Mouse (Mus musculus) common myeloid progenitor, adult 5-6 weeks (primary cell): ENCODE data around the gene Sbf1. TPM values are rescaled to one million over a fixed set of nuclear protein-coding genes. Genes with fewer than 3 reads are reported as not detected.
A peak's percentile ranks its signal among the peaks of the same experiment; 100 is the strongest.

Source experiments
- ATAC-seq: replicated peaks from 2 replicates; pipeline ENCODE4 v1.8.0; 2016; ENCODE audit warnings: low read depth, mild to moderate bottlenecking, moderate TSS enrichment, inconsistent platforms; ENCODE audit not compliant: poor library complexity, severe bottlenecking
- total RNA-seq: library from RNA; stranded (forward); fragments of 200-1000, 187-1606 nt; gene quantifications from 2 replicates; pipeline ENCODE4 v1.2.3, GENCODE M21; 2017

Gene Sbf1
- total RNA-seq: 43.3 and 53.7 TPM in 2 replicates

- ATAC-seq: peak; percentile 96
Measured at GRCm38 (mm10) chr15:89315190-89315731, at the start of gene Sbf1. TSS of gene Sbf1 (minus strand) at chr15:89315311.

DNA sequence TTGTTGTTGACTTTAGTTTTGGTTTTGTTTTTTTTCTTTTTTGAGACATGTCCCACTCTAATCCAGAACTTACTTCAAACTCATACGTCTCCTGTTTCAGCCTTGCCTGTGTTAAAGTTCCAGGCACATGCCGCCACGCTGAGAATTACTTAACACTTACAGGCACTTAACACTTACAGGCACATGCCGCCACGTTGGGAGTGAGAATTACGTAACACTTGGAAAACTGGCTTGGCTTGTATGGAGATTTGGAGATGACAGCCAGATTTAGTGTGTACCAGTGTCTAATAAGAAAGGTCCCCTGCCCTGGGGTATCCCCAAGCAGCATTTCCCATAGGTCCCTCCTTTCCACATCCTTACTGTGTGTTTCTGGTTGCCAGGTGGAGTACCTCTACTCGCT lies 47.9 kb upstream of the Sbf1 start:
- no peak for ATAC-seq

GRCm38 (mm10) chr15:89358784-89359183 lies 43.7 kb upstream of the Sbf1 start:
- ATAC-seq: no peak

DNA sequence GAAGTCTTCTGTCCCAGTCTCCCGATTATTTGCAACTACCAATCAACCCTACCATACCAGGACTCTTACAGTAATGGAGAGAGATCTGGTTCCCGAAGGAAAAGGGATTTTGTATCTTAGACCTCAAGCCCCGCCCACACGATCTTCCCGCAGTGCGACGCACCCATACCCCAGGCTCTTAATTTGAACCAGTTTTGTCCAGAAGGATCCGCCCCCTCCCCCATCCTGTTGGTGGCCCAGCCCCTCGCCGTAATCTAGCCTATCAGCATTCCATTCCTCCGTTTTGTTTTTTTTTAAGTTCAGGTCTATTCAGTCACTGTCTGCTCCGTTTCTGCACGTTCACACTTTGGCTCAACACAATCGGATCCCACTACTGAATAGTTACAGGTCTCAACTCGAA lies 41.3 kb upstream of the Sbf1 start:
- peak; percentile 72 for ATAC-seq

- peak; percentile 85 for ATAC-seq
Measured at GRCm38 (mm10) chr15:89355241-89356187, 40.4 kb upstream of the Sbf1 start, which contains the start of the genes Lmf2 and Ncaph2. TSS of gene Lmf2 (minus strand) at chr15:89355659. TSS of gene Ncaph2 (plus strand) at chr15:89355719.

- ATAC-seq: no peak
Measured at GRCm38 (mm10) chr15:89354455-89354854, 39.3 kb upstream of the Sbf1 start.

- ATAC-seq: no peak
Measured at GRCm38 (mm10) chr15:89353837-89354236, 38.7 kb upstream of the Sbf1 start.

GRCm38 (mm10) chr15:89352795-89353194 lies 37.7 kb upstream of the Sbf1 start:
- no peak for ATAC-seq

DNA sequence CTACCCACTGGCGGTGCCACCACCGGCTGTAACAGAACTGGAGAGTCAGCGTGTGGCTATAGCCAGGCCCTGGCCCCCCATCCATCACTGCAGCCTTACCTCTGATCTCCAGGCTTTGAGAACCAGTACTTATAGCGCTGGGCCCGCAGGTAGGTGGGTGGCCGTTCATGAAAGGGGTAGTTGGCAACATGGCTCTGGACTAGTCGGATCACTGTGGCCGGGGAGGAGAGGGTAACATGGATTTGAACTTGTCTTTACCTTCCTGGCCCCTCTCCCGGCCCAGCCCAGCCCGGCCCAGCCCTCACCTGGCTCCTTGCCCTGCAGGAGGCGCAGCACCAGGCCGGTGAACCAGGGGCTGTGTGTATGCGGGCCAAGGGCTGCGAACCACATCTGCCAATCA lies 36.9 kb upstream of the Sbf1 start:
- no peak for ATAC-seq

DNA sequence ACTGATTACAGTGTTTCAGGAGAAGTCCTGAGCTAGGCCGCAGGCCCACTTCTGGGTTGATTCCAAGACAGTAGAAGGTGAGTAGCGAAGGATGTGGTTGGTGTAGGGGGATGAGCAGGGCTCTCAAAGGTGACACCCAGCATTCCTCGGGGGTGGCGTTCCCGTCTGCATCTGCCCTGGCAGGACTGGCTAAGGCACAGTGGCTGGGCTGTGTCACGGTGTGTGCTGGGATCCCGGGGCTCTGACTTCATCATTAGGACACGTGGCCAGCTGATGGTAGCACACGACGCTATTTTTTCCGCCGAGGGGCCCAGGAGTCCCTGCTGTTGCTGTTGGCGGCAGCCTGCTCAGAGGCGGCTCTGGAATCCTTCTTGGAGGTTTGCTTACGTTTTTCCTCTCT lies 36.2 kb upstream of the Sbf1 start:
- ATAC-seq: no peak

GRCm38 (mm10) chr15:89350447-89350846 lies 35.3 kb upstream of the Sbf1 start:
- ATAC-seq: no peak

DNA sequence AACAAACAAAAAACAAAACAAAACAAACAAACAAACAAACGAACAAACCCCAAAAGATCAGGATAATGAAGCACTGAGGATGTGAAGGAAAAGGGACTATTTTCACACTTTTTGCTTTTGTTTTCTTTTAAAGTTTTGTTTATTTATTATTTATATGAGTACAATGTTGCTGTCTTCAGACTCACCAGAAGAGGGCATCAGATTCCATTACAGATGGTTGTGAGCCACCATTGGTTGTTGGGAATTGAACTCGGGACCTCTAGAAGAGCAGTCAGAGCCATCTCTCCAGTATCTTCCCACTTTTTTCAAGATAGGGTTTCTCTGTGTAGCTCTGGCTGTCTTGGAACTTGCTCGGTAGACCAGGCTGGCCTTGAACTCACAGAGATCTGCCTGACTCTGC lies 28.2 kb upstream of the Sbf1 start:
- ATAC-seq: no peak

DNA sequence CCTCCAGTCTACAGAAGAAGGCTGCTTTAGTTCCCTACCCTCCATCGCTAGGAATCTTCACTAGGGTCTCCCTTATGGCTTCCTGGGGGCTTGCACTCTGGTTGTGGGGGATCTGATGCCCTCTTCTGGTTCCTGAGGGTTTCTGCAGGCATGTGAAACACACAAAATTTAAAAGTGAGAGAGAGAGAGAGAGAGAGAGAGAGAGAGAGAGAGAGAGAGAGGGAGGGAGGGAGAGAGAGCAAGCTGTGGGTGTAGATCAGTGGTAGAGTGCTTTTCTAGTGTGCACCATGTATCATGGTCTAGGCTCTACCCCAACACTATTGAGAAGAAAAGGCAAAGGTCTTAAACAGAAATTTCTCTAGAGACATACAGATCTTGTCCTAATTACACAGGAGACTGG lies 26.6 kb upstream of the Sbf1 start:
- no peak for ATAC-seq

DNA sequence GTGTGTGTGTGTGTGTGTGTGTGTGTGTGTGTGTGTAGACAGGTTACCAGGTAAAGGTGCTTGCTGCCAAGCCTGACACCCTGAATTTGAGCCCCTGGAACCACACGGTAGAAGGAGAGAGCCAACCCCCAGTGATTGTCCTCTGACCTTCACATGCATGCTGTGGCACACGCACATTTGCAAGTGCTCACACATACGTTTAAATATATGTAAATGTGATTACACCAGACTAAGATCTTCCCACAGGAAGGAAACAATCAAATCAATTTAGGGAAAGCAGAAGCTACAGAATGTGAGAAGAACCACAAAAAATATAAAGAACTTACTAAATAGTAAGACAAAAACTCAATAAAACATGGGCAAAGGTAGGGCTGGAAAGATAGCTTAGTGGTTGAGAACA lies 25.0 kb upstream of the Sbf1 start:
- ATAC-seq: peak; percentile 67

- ATAC-seq: peak; percentile 80
Measured at GRCm38 (mm10) chr15:89339696-89340095, 24.6 kb upstream of the Sbf1 start.

DNA sequence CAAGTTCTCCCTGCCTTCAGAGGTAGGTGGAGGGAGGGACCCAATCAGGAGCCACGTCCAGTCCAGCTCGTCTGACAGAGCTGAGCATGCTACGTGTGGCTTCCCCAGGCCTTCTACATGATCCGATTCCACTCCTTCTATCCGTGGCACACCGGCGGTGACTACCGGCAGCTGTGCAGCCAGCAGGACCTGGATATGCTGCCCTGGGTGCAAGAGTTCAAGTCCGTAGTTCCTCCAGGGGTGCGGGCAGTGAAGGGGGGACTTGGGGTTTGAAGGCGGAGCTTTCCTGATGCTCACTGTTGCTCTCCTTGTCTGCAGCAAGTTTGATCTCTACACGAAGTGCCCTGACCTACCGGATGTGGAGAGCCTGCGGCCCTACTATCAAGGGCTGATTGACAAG lies 21.3 kb upstream of the Sbf1 start:
- no peak for ATAC-seq

- ATAC-seq: no peak
Measured at GRCm38 (mm10) chr15:89334774-89335537, 19.8 kb upstream of the Sbf1 start.

DNA sequence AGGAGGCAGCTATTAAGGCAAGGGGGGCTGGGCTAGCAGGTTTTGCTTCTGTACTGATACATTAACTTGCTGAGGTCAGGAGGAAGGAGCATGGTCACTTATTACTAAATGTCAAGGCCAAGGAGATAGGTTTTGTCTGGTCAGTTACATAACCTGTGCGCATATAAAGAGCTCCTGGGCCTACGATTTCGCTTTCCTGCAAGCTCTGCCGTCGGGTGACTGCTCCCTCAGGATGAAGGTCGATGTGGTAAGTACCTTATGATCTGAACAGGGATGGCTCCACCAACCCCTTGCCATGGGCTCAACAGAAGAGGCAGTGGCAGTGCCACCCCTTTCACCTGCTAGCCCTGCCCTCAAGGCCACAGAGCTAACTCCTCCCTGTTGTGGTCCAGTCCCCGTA lies 19.2 kb upstream of the Sbf1 start, which contains the start of gene Miox:
Miox (plus strand) TSS at position 128 of the 400 bp plus-strand sequence.
- no peak for ATAC-seq

DNA sequence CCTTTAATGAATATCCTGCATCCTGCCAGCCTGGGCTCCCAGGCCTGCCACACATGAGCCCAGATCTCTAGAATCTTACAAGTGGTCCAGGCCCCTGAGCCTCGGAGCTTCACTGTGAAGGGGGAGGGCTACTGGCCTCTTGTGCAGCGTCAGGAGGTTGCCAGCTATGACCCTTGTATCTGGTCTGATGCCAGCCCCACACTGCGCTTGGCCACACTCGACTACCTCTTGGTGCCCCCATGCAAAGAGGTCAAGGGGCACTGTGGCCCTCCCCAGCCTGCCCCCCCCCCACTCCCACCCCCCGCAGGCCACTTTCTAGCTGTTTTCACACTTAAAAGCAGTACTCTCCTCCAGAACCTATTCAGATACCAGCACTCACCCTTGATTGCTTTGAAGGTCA lies 11.3 kb upstream of the Sbf1 start:
- no peak for ATAC-seq

DNA sequence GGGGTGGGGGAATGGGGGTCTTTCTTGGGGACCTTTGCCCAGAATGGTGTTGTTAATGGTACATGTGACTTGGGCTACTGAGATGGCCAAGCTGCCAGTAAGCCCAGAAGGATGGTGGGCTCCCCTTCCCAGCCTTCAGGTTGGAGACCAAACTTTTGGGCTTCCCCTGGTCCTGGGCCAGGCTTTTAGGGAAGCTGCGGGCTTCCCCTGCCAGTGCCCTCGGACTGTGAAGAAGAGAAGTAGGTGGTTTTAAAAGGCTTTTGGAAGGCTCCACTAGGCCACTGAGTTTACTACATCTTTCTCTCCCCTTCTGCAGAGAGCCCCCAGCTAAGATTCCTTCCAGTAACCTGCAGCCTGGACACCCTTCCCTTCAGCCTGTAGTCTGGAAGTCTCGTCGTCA lies 8.5 kb upstream of the Sbf1 start:
- ATAC-seq: 0 out of 2 replicates have a peak, but pooled peaks have one; percentile 29
